Mouse (Mus musculus) cerebellum, postnatal 25 days (tissue): ENCODE results near the gene Ift81.
"Not testable (repeated sequence)": the region's sequence is repeated elsewhere in the genome, so short reads cannot be mapped to it uniquely, and the experiment has no call there.

Source experiments
- DNase-seq, 2 experiments: peaks; one replicate each; pipeline ENCODE4 v3.0.0; 2021; ENCODE audit warnings: mixed read lengths in 2 of 2

Ift81 gene

DNA sequence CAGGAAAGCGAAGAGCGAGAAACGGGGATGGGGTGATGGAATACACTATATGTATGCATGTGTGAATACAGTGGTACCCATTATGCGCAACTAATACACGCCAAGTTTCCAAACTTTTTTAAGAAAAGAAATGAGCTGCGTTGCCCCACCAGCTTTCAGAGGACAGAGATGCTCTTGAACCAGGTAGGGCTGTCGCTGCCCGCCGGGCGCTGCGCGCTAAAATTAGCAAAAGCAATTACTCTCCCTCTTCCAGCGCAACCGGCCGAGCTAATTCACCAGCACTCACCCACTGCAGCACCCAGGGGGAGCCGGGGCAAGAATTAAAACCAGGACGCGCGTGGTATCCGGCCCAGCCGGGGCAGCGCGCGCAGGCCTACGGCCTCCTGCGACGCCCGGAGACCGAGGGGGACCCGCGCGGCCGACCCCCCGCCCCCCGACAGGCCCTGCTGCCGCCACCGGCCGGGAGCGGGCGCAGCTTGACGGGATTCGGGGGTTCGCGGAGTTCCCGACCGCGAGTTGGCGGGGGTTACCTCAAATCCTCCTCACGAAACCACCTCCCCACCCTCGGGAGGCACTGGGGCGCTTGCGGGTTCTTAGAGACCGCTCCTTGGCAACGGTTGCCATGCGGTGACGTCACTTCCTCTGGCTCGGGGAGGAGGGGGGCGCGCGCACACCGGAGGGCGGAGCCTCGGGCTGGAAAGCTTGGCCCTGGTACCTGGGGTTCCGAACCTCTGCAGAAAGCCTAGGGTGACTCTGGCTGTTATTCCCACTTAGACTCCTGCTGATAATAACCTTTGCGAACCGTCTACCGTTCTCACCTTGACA, at the start of gene Ift81:
Ift81 (minus strand) TSS at position 611 of the 825 bp plus-strand sequence.
- peak; percentile 97 to 99 for DNase-seq

DNA sequence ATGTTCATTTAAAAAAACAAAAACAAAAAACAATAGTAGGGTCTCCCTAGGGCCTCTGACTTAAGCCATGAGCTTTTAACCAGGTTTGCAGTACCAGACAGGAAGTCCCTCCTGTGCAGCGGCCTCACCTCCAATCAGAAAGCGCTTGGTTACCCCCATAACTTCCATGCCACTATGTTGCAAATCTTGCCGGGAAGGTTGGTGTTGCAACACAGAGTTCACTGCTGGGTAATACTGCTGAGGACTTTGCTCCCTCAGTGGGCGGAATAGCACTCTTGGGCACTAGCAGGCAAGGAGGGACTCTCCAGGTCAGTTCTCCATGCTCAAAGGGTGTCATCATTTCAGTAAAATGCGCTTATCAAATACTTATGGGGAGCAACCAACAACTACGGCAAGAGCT, 48.2 kb upstream of the Ift81 start:
- DNase-seq = no peak

DNA sequence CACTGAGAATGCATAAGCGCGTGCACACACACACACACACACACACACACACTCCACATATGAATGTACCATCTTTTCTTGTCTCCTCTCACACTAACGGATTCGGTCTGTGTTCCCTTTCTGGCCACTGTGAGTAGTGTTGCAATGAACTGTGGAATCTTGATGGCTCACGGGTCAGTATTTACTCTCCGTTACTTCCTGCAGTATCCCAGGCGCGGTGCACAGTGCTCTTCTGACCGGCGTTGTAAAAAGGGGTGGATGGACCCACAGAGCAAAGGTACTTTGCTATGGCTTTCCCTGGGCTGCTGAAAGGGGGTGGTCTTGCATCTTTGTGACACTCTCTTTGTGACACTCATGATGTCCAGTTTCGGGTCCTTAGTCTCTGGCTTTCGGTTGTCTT, 42.5 kb upstream of the Ift81 start:
- no peak for DNase-seq

DNA sequence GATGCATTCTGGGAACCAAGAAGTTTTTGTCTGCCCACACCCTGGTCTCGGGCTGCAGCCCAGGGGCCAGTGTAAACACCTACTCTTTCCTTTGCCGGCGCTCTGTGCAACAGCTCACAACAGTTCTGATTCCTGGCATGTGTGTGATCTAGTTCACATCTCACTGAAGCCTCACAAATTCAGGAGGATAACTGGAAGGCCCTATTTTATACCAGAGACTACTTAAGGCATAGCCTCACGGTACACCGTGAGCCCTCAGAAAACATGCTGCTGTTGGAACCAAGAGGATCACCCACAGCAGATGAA, 39.9 kb upstream of the Ift81 start:
- no peak for DNase-seq

DNA sequence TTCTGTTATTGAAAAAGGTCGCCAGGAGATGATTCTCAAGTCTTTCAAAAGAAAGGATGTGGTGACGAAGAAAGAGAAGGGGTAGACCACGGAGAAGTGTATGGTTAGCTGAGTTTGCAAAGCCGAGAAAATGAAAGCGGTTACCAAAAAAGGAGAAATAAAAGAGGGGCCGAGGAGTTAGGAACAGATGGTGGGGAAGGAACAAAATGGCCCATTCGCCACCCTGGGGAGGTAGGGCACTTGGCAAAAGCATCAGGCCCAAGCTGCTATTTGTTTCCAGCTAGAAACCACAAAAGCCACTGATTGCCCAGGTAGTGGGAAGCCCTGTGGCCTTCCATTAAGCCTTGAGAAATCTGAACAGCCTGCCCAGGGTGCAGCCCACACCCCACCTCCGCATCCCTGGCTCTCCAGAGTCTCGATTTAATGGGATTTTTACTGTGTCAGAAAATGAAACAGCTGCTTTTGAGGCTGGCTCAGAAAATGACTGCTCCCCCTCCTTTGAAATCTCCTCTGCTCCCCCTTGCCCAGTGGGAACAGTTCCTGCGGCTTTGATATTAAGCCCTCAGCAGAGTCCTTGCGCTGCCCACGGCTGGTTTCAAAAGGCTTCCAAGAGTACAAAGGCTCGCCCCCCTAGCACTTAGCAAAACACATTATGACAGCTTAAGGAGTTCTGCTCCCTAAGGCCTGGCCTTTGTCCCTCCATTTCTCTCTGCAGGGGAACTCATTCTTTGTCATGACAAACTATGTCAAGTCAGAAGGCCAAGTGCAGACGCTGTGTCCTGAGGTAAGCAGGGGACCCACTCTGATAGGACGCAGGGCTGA, 39.3 kb upstream of the Ift81 start:
- DNase-seq = peak; percentile 74 to 75

DNA sequence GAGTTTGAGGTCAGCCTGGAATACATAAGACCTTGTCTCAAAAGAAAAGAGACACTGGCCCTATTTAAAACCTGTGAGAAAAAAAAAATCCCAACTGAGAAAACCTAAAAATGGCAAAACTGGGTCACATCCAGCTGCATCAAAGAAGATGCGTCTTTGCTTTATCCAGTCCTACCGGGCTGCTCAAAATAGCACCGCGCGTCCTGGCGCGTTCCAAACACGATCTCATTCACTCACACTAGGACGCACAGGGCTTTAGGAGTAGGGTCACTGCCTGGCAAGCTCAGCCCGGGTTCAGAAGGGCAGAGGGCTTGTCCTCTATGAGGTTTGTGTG, 38.8 kb upstream of the Ift81 start:
- peak; percentile 52 to 61 for DNase-seq

DNA sequence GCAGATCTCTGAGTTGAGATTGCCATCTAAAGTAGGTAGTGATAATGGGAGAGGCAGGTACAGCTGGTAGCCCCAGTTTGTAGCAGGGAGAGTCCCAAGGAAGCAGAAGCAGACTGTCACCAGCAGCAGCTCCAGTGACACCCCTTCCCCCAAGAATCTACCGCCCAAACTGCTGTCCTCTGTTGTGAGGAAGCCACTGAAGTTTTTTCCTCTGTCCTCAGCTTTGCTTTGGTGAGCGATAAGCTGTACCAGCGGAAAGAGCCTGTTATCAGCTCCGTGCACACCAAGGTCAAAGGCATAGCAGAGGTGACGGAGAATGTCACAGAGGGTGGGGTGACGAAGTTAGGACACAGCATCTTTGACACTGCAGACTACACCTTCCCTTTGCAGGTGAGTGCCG, 38.2 kb upstream of the Ift81 start:
- no peak for DNase-seq

DNA sequence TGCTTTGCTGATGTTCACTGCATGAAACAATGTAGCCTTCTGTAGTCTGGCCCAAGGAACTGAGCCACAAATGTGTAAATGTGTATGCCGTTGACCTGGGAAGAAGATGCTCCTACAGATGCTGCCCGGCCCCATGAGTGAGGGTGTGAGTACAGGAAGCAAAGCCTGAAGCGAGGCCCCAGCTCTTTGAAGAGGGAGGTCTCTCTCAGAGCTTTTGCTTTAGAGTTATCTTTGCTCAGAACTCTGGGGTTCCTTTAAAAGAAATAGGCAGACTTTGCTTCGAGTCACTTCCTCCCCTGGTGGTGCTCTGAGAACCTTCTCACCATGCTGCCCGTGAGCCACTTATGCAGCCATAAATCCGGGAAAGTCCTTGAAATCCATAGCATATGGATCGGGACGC, 35.8 kb upstream of the Ift81 start:
- DNase-seq = no peak

DNA sequence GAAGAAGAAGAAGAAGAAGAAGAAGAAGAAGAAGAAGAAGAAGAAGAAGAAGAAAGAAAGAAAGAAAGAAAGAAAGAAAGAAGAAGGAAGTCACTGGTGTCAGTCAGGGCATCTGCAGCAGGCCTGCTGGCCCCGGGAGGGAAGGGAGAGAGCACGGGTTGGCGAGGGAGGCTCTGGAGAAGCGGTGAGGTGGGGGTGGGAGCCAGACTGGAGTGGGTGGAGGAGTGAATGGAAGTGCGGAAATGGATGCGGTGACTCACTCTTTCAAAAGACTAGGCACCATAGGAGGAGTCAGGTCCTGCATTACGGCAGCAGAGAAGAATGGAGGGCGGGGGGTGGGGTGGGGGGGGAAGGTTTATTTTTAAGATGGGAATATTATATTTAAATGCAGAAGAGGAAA, 34.9 kb upstream of the Ift81 start:
- no peak for DNase-seq

DNA sequence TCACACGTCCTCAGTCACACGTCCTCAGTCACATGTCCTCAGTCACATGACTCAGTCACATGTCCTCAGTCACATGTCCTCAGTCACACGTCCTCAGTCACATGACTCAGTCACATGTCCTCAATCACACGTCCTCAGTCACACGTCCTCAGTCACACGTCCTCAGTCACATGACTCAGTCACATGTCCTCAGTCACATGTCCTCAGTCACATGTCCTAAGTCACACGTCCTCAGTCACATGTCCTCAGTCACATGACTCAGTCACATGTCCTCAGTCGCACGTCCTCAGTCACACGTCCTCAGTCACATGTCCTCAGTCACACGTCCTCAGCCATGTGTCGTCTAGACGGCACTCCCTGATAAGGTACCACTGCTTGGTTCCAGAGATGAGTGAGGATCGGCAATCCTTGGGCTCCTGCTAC, 33.6 kb upstream of the Ift81 start:
- DNase-seq = not testable (repeated sequence)

DNA sequence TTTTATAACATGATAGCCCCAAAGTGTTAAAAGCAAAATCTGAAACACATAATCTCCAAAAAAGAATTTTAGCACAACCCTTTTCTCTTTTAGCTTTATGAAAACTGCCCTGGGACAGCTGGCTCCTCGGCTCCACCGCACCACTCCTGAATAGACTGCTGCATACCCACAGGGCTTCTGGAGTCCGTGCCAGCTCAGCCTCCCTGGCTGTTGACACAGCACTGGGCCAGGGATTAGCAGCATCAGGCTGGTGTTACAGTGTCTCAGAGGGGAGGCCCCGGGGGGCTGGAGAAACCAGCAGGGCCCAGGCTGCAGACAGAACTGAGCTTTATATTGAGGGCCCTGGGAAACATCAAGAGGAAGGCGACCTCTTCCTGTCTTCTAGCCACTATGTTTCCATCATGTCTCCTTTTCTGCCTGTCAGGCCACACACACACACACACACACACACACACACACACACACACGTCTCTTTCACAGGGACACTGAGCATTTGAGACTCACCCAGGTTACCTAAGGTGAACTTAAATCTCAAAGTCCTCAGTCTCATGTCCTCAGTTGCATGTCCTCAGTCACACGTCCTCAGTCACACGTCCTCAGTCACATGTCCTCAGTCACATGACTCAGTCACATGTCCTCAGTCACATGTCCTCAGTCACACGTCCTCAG, 33.1 kb upstream of the Ift81 start:
- DNase-seq = peak in 1 of 2 experiments; percentile 32

DNA sequence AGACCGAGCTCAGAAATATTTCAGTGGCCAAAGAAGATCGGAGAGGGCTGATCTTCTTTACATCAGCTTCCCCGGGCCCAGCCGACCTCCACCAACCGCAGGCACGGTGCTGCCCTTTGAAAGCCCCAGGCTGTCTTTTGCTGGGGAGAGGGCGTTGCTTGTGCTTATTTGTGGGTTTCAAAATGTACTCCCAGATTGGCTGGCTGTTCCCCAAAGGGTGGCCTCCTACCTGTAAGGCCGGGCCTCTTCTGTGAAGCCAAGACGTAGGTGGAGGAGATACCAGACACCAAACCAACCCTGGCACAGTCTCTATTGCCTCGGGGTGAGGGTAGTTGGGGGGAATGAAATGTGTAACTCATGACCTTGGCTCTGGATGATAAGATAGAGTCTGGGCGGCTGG, 31.7 kb upstream of the Ift81 start:
- no peak for DNase-seq

DNA sequence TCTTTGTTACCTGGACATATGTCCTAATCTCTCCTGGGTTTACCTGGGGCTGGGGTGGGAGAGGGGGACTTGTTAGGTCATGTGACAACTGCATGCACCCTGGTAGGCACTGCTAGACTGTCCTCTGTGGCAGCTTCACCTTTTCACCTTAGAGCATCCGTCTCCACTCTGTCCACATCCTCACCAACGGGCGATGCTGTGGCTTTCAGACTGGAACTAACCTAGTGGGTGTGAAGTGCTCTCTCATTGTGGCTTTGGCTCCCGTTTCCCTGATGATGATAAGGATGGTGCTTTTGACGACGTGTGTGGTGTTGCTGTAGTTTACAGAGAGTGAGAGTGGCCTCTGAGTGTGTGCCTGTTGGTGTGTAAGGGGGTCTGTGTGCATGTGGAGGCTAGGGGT, 31.0 kb upstream of the Ift81 start:
- DNase-seq = no peak

DNA sequence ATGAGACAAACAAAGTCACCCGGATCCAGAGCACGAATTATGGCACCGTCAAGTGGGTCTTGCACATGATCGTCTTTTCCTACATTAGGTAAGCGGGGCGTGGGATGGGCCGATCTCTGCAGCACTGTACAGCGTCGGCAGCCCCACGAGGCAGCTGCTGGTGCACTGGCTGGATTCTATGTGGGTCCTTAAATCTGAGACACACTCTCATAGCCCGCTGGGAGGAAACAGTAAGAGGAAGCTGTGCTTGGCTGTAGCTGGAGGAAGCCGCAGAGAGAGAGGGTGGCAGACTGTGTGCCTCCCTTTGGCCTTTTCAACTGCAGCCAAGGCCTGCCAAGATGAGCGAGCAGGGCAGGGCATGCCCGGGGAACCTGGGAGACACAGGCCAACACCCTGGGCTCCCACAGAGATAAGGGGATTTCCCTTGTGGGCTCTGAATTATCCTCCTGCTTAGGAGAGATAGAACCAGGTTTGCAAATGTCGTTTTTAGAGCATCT, 29.8 kb upstream of the Ift81 start:
- peak; percentile 43 to 48 for DNase-seq

DNA sequence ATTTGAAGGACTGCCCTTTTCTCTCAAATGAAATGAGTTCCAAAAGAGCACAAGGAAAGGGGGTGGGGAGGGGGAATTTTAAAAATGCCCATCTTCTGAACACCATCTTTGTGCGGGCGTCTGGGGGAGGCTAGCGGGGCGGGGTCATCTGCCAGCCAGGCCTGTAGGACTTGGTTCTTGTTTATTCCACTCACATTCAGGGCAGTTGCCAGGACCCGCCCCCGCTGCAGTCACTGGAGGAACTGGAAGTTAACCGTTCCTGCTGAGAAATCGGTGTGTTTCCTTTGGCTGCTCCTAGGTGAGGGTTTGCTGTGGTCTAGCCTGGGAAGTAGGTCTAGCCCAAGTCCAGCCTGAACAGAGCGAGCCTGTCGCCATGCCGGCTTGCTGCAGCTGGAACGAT, 29.4 kb upstream of the Ift81 start, which contains the start of gene P2rx7:
P2rx7 (plus strand) TSS at position 211 of the 400 bp plus-strand sequence.
- DNase-seq = peak; percentile 34 to 59

DNA sequence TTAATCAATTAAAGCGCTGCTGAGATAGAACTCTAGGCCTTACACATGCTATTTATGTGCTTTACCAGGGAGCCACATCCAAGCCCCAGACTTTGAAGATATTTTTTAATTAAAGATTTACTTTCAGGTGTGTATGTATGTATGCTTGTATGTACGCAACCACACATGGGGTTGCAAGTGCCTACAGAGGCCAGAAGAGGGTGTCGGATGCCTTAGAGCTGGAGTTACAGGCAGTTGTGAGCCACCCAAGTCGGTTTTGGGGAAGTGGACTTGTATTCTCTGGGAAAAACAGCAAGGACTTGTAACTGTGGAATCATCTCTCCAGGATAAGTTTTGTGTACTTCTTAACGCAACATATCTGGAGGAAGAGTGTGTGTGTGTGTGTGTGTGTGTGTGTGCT, 25.7 kb upstream of the Ift81 start:
- DNase-seq = no peak

DNA sequence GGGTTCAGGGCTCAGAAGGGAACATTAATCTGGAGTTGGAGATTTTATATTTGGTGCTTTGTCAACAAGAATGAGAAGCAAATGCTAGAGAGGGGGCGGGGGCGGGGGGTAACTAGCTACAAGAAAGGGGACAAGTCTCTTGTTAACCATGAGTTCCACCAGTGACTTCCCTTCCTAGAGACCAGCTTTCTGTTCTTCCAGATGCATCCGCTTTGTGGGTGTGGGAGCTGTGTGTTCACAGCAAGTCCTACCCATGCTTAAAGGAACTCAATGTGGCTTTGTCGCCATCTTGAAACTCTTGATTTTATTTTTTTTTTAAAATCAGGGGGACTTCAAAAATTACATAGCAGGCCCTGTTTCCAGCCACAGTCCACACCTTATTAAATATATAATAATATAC, 25.2 kb upstream of the Ift81 start:
- no peak for DNase-seq

DNA sequence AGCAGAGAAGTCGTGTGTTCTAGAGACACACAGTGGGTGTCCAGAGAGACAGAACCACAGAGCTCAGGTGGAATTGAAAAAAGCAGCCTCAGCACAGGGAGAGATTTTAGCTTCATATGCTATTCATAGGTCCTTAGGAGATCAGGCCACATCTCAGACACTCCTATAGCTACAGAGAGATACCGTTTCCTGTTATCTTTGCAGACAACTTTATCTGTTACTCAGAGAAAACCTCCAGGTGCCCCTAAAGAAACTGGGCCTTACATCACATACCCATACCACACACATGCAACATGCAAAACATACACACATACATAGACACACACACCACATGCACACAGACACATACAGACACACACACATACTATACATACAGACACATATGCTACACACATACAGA, 24.0 kb upstream of the Ift81 start:
- DNase-seq = no peak

DNA sequence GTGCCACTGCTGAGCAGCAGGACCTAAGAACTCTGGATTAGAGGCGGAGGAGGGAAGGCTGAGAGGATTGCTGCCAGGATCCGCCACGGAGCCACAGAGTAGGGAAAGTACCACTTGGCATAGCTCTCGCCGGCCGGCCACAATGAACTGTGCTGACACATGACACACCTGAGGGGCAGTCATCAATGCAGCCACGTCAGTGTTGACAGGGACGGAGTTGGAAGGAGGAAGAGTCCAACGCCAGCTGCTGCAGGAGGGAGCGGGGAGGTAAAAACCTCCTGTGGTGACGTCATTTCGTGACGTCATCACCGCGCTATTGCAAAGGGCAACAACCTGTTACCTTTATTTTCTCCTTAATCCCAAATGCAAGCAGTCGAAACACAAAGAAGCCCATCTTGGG, 22.6 kb upstream of the Ift81 start:
- peak in 1 of 2 experiments; percentile 53 for DNase-seq

DNA sequence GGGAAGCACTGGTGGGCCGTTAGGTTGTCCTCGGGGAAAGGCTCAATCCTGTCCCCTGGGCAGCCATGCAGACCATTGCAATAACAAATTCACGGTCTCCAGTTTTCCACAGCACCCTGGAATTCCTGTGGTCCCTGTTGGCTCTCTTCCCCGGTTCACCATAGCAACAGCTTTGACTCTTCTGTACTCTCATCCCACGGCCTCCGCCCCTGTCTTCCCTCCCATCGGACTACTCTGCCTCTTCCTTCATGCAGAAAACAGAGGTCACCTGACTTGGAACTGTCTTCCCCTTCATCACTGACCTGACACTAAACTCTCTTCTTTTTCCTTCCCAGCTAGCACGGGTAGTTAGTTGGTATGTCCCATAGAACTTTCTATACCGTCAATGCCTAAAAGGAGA, 22.0 kb upstream of the Ift81 start:
- no peak for DNase-seq

DNA sequence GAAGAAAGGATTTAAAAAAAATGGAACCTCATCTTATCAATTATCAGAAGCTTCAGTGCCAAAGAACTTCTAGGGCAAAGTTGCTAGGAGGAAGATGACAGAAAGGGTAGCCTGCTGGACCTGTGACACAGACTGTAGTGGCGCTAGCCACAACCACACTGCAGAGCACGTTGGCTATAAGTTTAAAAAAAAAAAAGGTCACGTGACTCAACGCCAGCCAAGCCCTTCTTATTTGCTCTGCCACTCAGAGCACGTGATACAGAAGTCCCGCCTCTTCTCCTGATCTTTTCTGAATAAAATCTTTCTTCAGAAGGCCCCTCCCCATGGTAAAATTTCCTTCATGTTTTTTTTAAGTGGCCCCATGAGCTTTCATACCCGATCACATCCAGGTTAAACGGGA, 20.9 kb upstream of the Ift81 start:
- DNase-seq = no peak

DNA sequence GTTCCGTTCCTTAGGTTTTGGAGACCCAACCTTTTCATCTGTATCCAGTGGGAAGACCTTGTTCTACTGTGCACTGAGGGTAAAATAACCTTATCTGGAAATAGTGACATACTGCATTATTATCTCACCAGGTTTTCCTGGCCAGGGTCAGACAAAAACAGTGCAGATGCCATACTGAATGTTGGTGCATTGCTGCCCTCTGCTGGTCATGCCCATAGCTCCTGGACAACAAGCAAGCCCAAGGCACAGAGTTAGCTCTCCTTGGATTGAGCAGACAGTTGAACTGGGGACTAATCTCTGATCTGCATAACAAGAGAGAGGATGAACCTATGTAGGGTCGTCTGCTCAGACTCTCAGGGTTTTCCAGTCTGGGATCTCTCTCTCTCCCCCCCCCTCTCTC, 12.9 kb upstream of the Ift81 start:
- DNase-seq = peak; percentile 95 to 96

DNA sequence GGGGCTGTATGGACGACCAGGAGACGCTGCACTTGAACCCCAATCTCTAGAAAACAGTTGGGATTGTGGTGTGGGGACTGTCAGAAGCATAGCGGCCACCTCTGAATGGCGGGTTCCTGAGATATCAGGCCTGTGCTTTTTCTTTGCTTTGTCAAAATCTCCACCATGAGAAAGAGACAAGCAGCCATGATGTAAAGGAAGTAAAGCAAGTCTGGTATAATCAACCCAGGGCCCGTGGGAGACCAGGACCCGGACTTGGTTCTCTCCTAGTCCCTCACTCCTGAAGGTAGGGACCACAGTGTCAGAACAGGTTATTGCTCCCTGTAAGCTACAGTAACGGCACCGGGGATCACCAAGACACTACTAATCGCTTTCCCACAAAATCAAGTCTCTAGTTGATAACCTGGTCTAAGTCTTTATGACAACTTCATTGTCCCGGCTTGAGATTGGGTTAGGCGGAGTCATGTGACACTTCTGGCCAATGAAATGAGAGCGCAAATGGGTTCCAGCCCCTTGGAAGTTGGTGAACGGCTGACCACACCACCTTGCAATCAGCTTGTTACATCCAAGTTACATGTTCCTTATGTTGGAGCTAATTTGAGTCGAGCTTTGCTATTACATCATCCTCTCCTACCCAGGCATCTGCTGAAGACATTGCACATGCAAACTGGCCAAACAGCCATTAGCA, 11.4 kb upstream of the Ift81 start:
- DNase-seq = no peak
